Mouse (Mus musculus): ENCODE data around the gene Tdrd1.

DNA sequence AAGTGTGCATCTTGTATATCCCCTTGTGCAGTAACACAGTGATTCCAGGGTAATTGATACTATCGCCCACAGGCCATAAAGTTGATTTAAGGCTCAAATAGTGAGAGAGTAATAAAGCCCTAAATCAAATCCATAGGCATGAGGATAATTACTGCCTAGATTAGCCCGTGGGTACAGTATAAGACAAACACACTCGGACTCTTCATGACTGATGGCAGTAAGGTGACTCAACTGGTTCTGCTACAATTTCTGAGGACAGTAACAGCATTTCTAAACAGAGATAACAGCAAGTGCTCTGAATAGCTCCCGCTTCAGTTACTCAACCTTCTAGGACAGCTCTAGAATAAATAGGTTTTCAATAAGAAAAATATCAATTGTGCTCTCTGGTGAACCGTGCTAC is 18.9 kb upstream of the Tdrd1 start:
- TF ChIP-seq POLR2A (IDR thresholded peaks at IDR 0.05; ENCODE audit: control insufficient read depth, low read depth, low read length) (no peak), CTCF (IDR thresholded peaks at IDR 0.05; ENCODE audit: control insufficient read depth, insufficient read depth, insufficient replicate concordance, low read depth, low read length) (no peak)

All from testis, adult 2 months (tissue).